Mouse (Mus musculus) layer of hippocampus, adult 9-10 months (tissue): ENCODE results near the gene Nos3.

Experiments used
- DNase-seq: peaks from one replicate; pipeline ENCODE4 v3.0.0; 2022; ENCODE audit warnings: low spot score

Nos3 gene

GRCm38 (mm10) chr5:24364508-24364907, at the start of gene Nos3:
Nos3 (plus strand) TSS chr5:24364810.
- DNase-seq, result no peak

GRCm38 (mm10) chr5:24319776-24320466, 44.7 kb upstream of the Nos3 start:
- DNase-seq, result no peak

- no peak for DNase-seq
Measured at GRCm38 (mm10) chr5:24320467-24320813, 44.2 kb upstream of the Nos3 start.

GRCm38 (mm10) chr5:24320894-24321293, 43.7 kb upstream of the Nos3 start:
- no peak for DNase-seq

- DNase-seq, result no peak
Measured at GRCm38 (mm10) chr5:24321711-24322682, 42.6 kb upstream of the Nos3 start.

- no peak for DNase-seq
Measured at GRCm38 (mm10) chr5:24325251-24325650, 39.4 kb upstream of the Nos3 start.

GRCm38 (mm10) chr5:24326166-24326841, 38.3 kb upstream of the Nos3 start:
- DNase-seq, result no peak

GRCm38 (mm10) chr5:24326842-24327417, 37.7 kb upstream of the Nos3 start:
- no peak for DNase-seq

- no peak for DNase-seq
Measured at GRCm38 (mm10) chr5:24328813-24329211, 35.8 kb upstream of the Nos3 start.

- DNase-seq, result no peak
Measured at GRCm38 (mm10) chr5:24329212-24329964, 35.2 kb upstream of the Nos3 start.

- no peak for DNase-seq
Measured at GRCm38 (mm10) chr5:24329965-24330298, 34.7 kb upstream of the Nos3 start.

- no peak for DNase-seq
Measured at GRCm38 (mm10) chr5:24332401-24332800, 32.2 kb upstream of the Nos3 start.

- DNase-seq, result no peak
Measured at GRCm38 (mm10) chr5:24334749-24335148, 29.9 kb upstream of the Nos3 start.

GRCm38 (mm10) chr5:24335888-24336511, 28.6 kb upstream of the Nos3 start:
- no peak for DNase-seq

GRCm38 (mm10) chr5:24337366-24337765, 27.2 kb upstream of the Nos3 start:
- DNase-seq, result no peak

- no peak for DNase-seq
Measured at GRCm38 (mm10) chr5:24337821-24338220, 26.8 kb upstream of the Nos3 start.

GRCm38 (mm10) chr5:24342205-24342963, 22.2 kb upstream of the Nos3 start:
- no peak for DNase-seq

- DNase-seq, result no peak
Measured at GRCm38 (mm10) chr5:24342966-24343365, 21.6 kb upstream of the Nos3 start.

- DNase-seq, result no peak
Measured at GRCm38 (mm10) chr5:24343379-24343778, 21.2 kb upstream of the Nos3 start.

- no peak for DNase-seq
Measured at GRCm38 (mm10) chr5:24343977-24344436, 20.6 kb upstream of the Nos3 start.
